Mouse (Mus musculus): ENCODE data around the gene Ptov1. TPM values are rescaled to one million over a fixed set of nuclear protein-coding genes. Genes with fewer than 3 reads are reported as not detected.

Ptov1 gene
- polyA plus RNA-seq, 1 experiment = 187 TPM

- Histone ChIP-seq H3K4me1 (ENCODE audit: control insufficient read depth, insufficient read depth, low read length) (peaks cover 15% of the 10 kb centered on the region), H3K27ac (ENCODE audit: control insufficient read depth, insufficient read depth, low read depth, low read length) (peak overlapping the region; percentile 49; the same call in 1 of the 2 replicates), H3K27me3 (ENCODE audit: control insufficient read depth, insufficient read depth, low read length) (no peaks in the 10 kb centered on the region), H3K4me3 (ENCODE audit: control insufficient read depth, low read depth, low read length) (peak overlapping the region; percentile 58), H3K36me3 (ENCODE audit: control insufficient read depth, insufficient read depth, low read length) (peaks cover 3% of the 10 kb centered on the region; the same call in 1 of the 2 replicates)
- TF ChIP-seq CTCF (IDR thresholded peaks at IDR 0.05; ENCODE audit: control insufficient read depth, insufficient read depth, insufficient replicate concordance, low read depth, low read length) = no peak
- no peak for TF ChIP-seq POLR2A (IDR thresholded peaks at IDR 0.05; ENCODE audit: control insufficient read depth, low read depth, low read length)
Measured at GRCm38 (mm10) chr7:44818751-44819235, 50.8 kb downstream of the Ptov1 start.

GRCm38 (mm10) chr7:44818164-44818563 is 51.4 kb downstream of the Ptov1 start:
- Histone ChIP-seq H3K27ac (ENCODE audit: control insufficient read depth, insufficient read depth, low read depth, low read length) (peak overlapping the region; percentile 10; the same call in 1 of the 2 replicates), H3K27me3 (ENCODE audit: control insufficient read depth, insufficient read depth, low read length) (no peaks in the 10 kb centered on the region), H3K36me3 (ENCODE audit: control insufficient read depth, insufficient read depth, low read length) (peaks cover 3% of the 10 kb centered on the region; the same call in 1 of the 2 replicates), H3K4me3 (ENCODE audit: control insufficient read depth, low read depth, low read length) (peak overlapping the region; percentile 58), H3K4me1 (ENCODE audit: control insufficient read depth, insufficient read depth, low read length) (peaks cover 15% of the 10 kb centered on the region)
- TF ChIP-seq POLR2A (IDR thresholded peaks at IDR 0.05; ENCODE audit: control insufficient read depth, low read depth, low read length) (no peak), CTCF (IDR thresholded peaks at IDR 0.05; ENCODE audit: control insufficient read depth, insufficient read depth, insufficient replicate concordance, low read depth, low read length) (no peak)

- H3K4me3 ChIP-seq (ENCODE audit: control insufficient read depth, low read depth, low read length) = peak overlapping the region; percentile 99
- H3K36me3 ChIP-seq (ENCODE audit: control insufficient read depth, insufficient read depth, low read length) = peaks cover 3% of the 10 kb centered on the region; the same call in 1 of the 2 replicates
- TF ChIP-seq CTCF (IDR thresholded peaks at IDR 0.05; ENCODE audit: control insufficient read depth, insufficient read depth, insufficient replicate concordance, low read depth, low read length) (no peak), POLR2A (IDR thresholded peaks at IDR 0.05; ENCODE audit: control insufficient read depth, low read depth, low read length) (no peak)
- H3K27me3 ChIP-seq (ENCODE audit: control insufficient read depth, insufficient read depth, low read length) = no peaks in the 10 kb centered on the region
- H3K4me1 ChIP-seq (ENCODE audit: control insufficient read depth, insufficient read depth, low read length) = peaks cover 15% of the 10 kb centered on the region
- peak overlapping the region; percentile 100 for H3K27ac ChIP-seq (ENCODE audit: control insufficient read depth, insufficient read depth, low read depth, low read length)
Measured at GRCm38 (mm10) chr7:44817441-44817840, 52.1 kb downstream of the Ptov1 start.

- Histone ChIP-seq H3K27ac (ENCODE audit: control insufficient read depth, insufficient read depth, low read depth, low read length) (peak within 1 kb of the TSS; percentile 100), H3K4me1 (ENCODE audit: control insufficient read depth, insufficient read depth, low read length) (peaks cover 15% of the 10 kb centered on the region)
- TF ChIP-seq POLR2A (IDR thresholded peaks at IDR 0.05; ENCODE audit: control insufficient read depth, low read depth, low read length) (no peak), CTCF (IDR thresholded peaks at IDR 0.05; ENCODE audit: control insufficient read depth, insufficient read depth, insufficient replicate concordance, low read depth, low read length) (no peak)
Measured at GRCm38 (mm10) chr7:44816470-44817021, 53.0 kb downstream of the Ptov1 start, which contains the start of gene Atf5. Atf5 (minus strand) TSS chr7:44816658.

GRCm38 (mm10) chr7:44815721-44816469 is 53.7 kb downstream of the Ptov1 start, which contains the start of the genes Nup62 and Il4i1:
Nup62 (plus strand) TSS chr7:44816088.
Il4i1 (plus strand) TSS chr7:44816387.
- H3K27me3 ChIP-seq (ENCODE audit: control insufficient read depth, insufficient read depth, low read length) = no peaks in the 10 kb centered on the region
- peaks cover 3% of the 10 kb centered on the region; the same call in 1 of the 2 replicates for H3K36me3 ChIP-seq (ENCODE audit: control insufficient read depth, insufficient read depth, low read length)
- TF ChIP-seq POLR2A (IDR thresholded peaks at IDR 0.05; ENCODE audit: control insufficient read depth, low read depth, low read length) (peak; percentile 91), CTCF (IDR thresholded peaks at IDR 0.05; ENCODE audit: control insufficient read depth, insufficient read depth, insufficient replicate concordance, low read depth, low read length) (no peak)
- peak within 1 kb of the TSS; percentile 100 for H3K27ac ChIP-seq (ENCODE audit: control insufficient read depth, insufficient read depth, low read depth, low read length)
- H3K4me3 ChIP-seq (ENCODE audit: control insufficient read depth, low read depth, low read length) = peak within 1 kb of the TSS; percentile 99
- peaks cover 15% of the 10 kb centered on the region for H3K4me1 ChIP-seq (ENCODE audit: control insufficient read depth, insufficient read depth, low read length)

More at GRCm38 (mm10) chr7:44816470-44817021, 53.0 kb downstream of the Ptov1 start, which contains the start of gene Atf5:
- Histone ChIP-seq H3K36me3 (ENCODE audit: control insufficient read depth, insufficient read depth, low read length) (peaks cover 3% of the 10 kb centered on the region; the same call in 1 of the 2 replicates), H3K4me3 (ENCODE audit: control insufficient read depth, low read depth, low read length) (peak within 1 kb of the TSS; percentile 99), H3K27me3 (ENCODE audit: control insufficient read depth, insufficient read depth, low read length) (no peaks in the 10 kb centered on the region)

- peak; percentile 38; the same call in 1 of the 2 replicates for TF ChIP-seq POLR2A (IDR thresholded peaks at IDR 0.05; ENCODE audit: control insufficient read depth, low read depth, low read length)
- no peak for TF ChIP-seq CTCF (IDR thresholded peaks at IDR 0.05; ENCODE audit: control insufficient read depth, insufficient read depth, insufficient replicate concordance, low read depth, low read length)
- Histone ChIP-seq H3K27me3 (ENCODE audit: control insufficient read depth, insufficient read depth, low read length) (no peaks in the 10 kb centered on the region), H3K4me1 (ENCODE audit: control insufficient read depth, insufficient read depth, low read length) (peaks cover 15% of the 10 kb centered on the region), H3K36me3 (ENCODE audit: control insufficient read depth, insufficient read depth, low read length) (peaks cover 3% of the 10 kb centered on the region; the same call in 1 of the 2 replicates), H3K4me3 (ENCODE audit: control insufficient read depth, low read depth, low read length) (peak overlapping the region; percentile 99), H3K27ac (ENCODE audit: control insufficient read depth, insufficient read depth, low read depth, low read length) (peak overlapping the region; percentile 86)
Measured at GRCm38 (mm10) chr7:44814952-44815553, 54.5 kb downstream of the Ptov1 start.
